In genomic region chr2:30236426-30237198, GRCm38 (mm10) we compare ENCODE assay signal across 8 mouse cellular contexts. TPM values are rescaled to one million over a fixed set of nuclear protein-coding genes. Genes with fewer than 3 reads are reported as not detected.
A peak's percentile ranks its signal among the peaks of the same experiment; 100 is the strongest.
DNase-seq lines count a peak whose midpoint lies in the region; ATAC-seq and TF ChIP-seq lines count a peak whose summit lies in the region.

No protein-coding gene starts in this region.

- peak overlapping the region; percentile 62 for H3K9ac ChIP-seq in heart, adult 2 months (ENCODE audit: low read depth, low read length)
- peak overlapping the region; percentile 90 for H3K9ac ChIP-seq in CH12.LX (ENCODE audit: insufficient read depth, low read depth)
- H3K9ac ChIP-seq in limb, embryonic 13.5 days, result peak overlapping the region; percentile 77
- peak overlapping the region; percentile 65 for H3K9ac ChIP-seq in stomach, postnatal 0 days (ENCODE audit: low read length)

- H3K9me3 ChIP-seq in CH12.LX (replicated peaks; ENCODE audit: low read length), result peaks cover 2% of the 10 kb centered on the region
- no peaks in the 10 kb centered on the region; the same call in 1 of the 2 replicates for H3K9me3 ChIP-seq in limb, embryonic 13.5 days
- H3K9me3 ChIP-seq in stomach, postnatal 0 days (ENCODE audit: control insufficient read depth, low read length), result no peaks in the 10 kb centered on the region

- TF ChIP-seq RAD21 in CH12.LX (IDR thresholded peaks at IDR 0.05; ENCODE audit: low read depth, low read length), result no peak

- 0 out of 2 replicates have a peak, but pooled peaks have one; percentile 0 for ATAC-seq in erythroid progenitor cell, adult 5-6 weeks (replicated peaks; ENCODE audit: low FRiP score, poor library complexity, severe bottlenecking)
- ATAC-seq in limb, embryonic 13.5 days (ENCODE audit: low FRiP score, low read depth), result no peak
- no peak for ATAC-seq in stomach, postnatal 0 days (ENCODE audit: low FRiP score, low TSS enrichment)

- peak overlapping the region; percentile 95 for H3K4me2 ChIP-seq in CH12.LX (ENCODE audit: insufficient read depth, low read depth, poor library complexity, severe bottlenecking)
- peak overlapping the region; percentile 86 for H3K4me2 ChIP-seq in limb, embryonic 13.5 days (replicated peaks)
- peak overlapping the region; percentile 68 for H3K4me2 ChIP-seq in stomach, postnatal 0 days (replicated peaks; ENCODE audit: low read depth)

- dilution Hi-C loops in CH12.LX (cut with MboI; ENCODE audit: extremely low pct_ligation_motif_present, extremely low pct_unique_long_range_greater_than_20kb, low sequenced_read_pairs), result no loop called here

- intact Hi-C loops in heart, adult 2 months (cut with DNase I), result loop anchor here (1.0 to 2.0 kb wide), 3 partner anchors 30 to 60 kb away; no protein-coding TSS in a partner anchor
- intact Hi-C loops in heart, postnatal 25 days (cut with DNase I), result loop anchor here (1.0 to 2.0 kb wide), 3 partner anchors 31 to 58 kb away; partner anchors contain the start of genes Kyat1 and Spout1

- in situ Hi-C loops in CH12.LX (cut with MboI; ENCODE audit: low pct_ligation_motif_present, low pct_unique_long_range_greater_than_20kb, low sequenced_read_pairs), result no loop called here

- peak overlapping the region; percentile 81 for H3K4me3 ChIP-seq in heart, adult 2 months
- H3K4me3 ChIP-seq in CH12.LX (replicated peaks in 1 of 3; ENCODE audit: low read depth in 2 of 3, low read length in 2 of 3, poor library complexity in 1 of 3), result peak overlapping the region; percentile 72 to 84 (median 82)
- peak overlapping the region; percentile 89 for H3K4me3 ChIP-seq in limb, embryonic 13.5 days
- H3K4me3 ChIP-seq in stomach, postnatal 0 days (ENCODE audit: low read depth, low read length), result peak overlapping the region; percentile 66

- H3K4me1 ChIP-seq in heart, adult 2 months (ENCODE audit: control insufficient read depth, insufficient read depth, low read length), result peaks cover 25% of the 10 kb centered on the region
- peaks cover 5 to 29% of the 10 kb centered on the region in 2 experiments; a peak in 3 of 4 replicates for H3K4me1 ChIP-seq in CH12.LX (ENCODE audit: control insufficient read depth in 1 of 2, insufficient read depth in 2 of 2)
- H3K4me1 ChIP-seq in limb, embryonic 13.5 days, result peaks cover 27% of the 10 kb centered on the region
- H3K4me1 ChIP-seq in stomach, postnatal 0 days (replicated peaks; ENCODE audit: control insufficient read depth, insufficient read depth), result peaks cover 6% of the 10 kb centered on the region

- H3K27me3 ChIP-seq in heart, adult 2 months (ENCODE audit: control insufficient read depth, insufficient read depth, low read length), result no peaks in the 10 kb centered on the region
- no peaks in the 10 kb centered on the region for H3K27me3 ChIP-seq in CH12.LX (replicated peaks)
- no peaks in the 10 kb centered on the region for H3K27me3 ChIP-seq in limb, embryonic 13.5 days
- no peaks in the 10 kb centered on the region for H3K27me3 ChIP-seq in stomach, postnatal 0 days (ENCODE audit: control insufficient read depth, insufficient read depth, low read length)

- TF ChIP-seq EP300 in heart, adult 2 months (IDR thresholded peaks at IDR 0.05; ENCODE audit: insufficient read depth, low read depth, low read length), result no peak
- TF ChIP-seq EP300 in CH12.LX (IDR thresholded peaks at IDR 0.05; ENCODE audit: low read length), result no peak
- no peak for TF ChIP-seq EP300 in stomach, postnatal 0 days (optimal IDR thresholded peaks at IDR 0.05)

- no peaks in the 10 kb centered on the region; the same call in 1 of the 2 replicates for H3K79me2 ChIP-seq in heart, adult 2 months (replicated peaks; ENCODE audit: control insufficient read depth, insufficient read depth, low read length)
- H3K79me2 ChIP-seq in CH12.LX (replicated peaks; ENCODE audit: control insufficient read depth, extremely low read depth, insufficient read depth, poor library complexity, severe bottlenecking), result no peaks in the 10 kb centered on the region

- peak in 1 of 2 experiments; percentile 21 for DNase-seq in heart, adult 2 months
- DNase-seq in heart, postnatal 25 days (ENCODE audit: low spot score), result no peak
- peak; percentile 48 for DNase-seq in CH12.LX (ENCODE audit: extremely low read depth)
- no peak for DNase-seq in stomach, postnatal 0 days (ENCODE audit: low spot score)
- no peak for DNase-seq in spleen, postnatal 10 days (ENCODE audit: low spot score in 2 of 2)
- DNase-seq in adrenal gland, adult 2 months, result no peak

- H3K36me3 ChIP-seq in heart, adult 2 months (ENCODE audit: control insufficient read depth, insufficient read depth, low read length), result peaks cover 14% of the 10 kb centered on the region
- peaks cover 9 to 22% of the 10 kb centered on the region in 2 experiments for H3K36me3 ChIP-seq in CH12.LX (replicated peaks in 1 of 2; ENCODE audit: control insufficient read depth in 1 of 2, insufficient read depth in 1 of 2, low read length in 1 of 2)
- peaks cover 20% of the 10 kb centered on the region for H3K36me3 ChIP-seq in limb, embryonic 13.5 days
- H3K36me3 ChIP-seq in stomach, postnatal 0 days (ENCODE audit: control insufficient read depth, insufficient read depth, low read length), result peaks cover 8% of the 10 kb centered on the region; the same call in 1 of the 2 replicates

- no peak for TF ChIP-seq POLR2A in heart, adult 2 months (IDR thresholded peaks at IDR 0.05; ENCODE audit: insufficient read depth, low read depth, low read length)
- TF ChIP-seq POLR2A in CH12.LX (IDR thresholded peaks at IDR 0.05; ENCODE audit: low read depth, low read length), result no peak

- 3% methylated on average over 18 of the region's 18 CpGs for WGBS in heart, adult 2 months
- 5% methylated on average over 18 of the region's 18 CpGs for WGBS in limb, embryonic 13.5 days
- 3% methylated on average over 18 of the region's 18 CpGs for WGBS in stomach, postnatal 0 days

- H3K27ac ChIP-seq in heart, adult 2 months, result peak overlapping the region; percentile 98
- H3K27ac ChIP-seq in CH12.LX (ENCODE audit: insufficient read depth, low read depth), result peak overlapping the region; percentile 71
- peak overlapping the region; percentile 89 for H3K27ac ChIP-seq in limb, embryonic 13.5 days
- H3K27ac ChIP-seq in stomach, postnatal 0 days (replicated peaks), result peak overlapping the region; percentile 90

- TF ChIP-seq CTCF in heart, adult 2 months (IDR thresholded peaks at IDR 0.05), result no peak
- TF ChIP-seq CTCF in CH12.LX (conservative IDR thresholded peaks at IDR 0.05 in 1 of 2, IDR thresholded peaks at IDR 0.05 in 1 of 2; ENCODE audit: low read depth in 2 of 2, low read length in 2 of 2), result no peak
- no peak for TF ChIP-seq CTCF in stomach, postnatal 0 days (IDR thresholded peaks at IDR 0.05; ENCODE audit: low read depth)

RNA-seq across cellular contexts. Expression of gene Lrrc8a, which starts 0.9 kb away (rescaled TPM):
- 10 to 100 TPM; 68.2 to 83.3 TPM for total RNA-seq in heart, adult 2 months (2021)
- polyA plus RNA-seq in heart, adult 2 months (2012; rRNA removed), result 46.4 and 49.1 TPM in 2 replicates
- total RNA-seq in heart, postnatal 25 days (2021), result 10 to 100 TPM; 58.2 to 66.7 TPM
- 2.8 and 3.1 TPM in 2 replicates for total RNA-seq in CH12.LX (2012; rRNA removed)
- total RNA-seq in CH12.LX (2014; rRNA removed), result 1.1 and 1.8 TPM in 2 replicates
- polyA plus RNA-seq in CH12.LX (2012; ENCODE audit: insufficient read length, low read depth), result 1.2 and 1.4 TPM in 2 replicates
- 9.6 and 11.9 TPM in 2 replicates for total RNA-seq in erythroid progenitor cell, adult 5-6 weeks (2015; ENCODE audit: low replicate concordance)
- 6.9 and 10.7 TPM in 2 replicates for total RNA-seq in erythroid progenitor cell, adult 5-6 weeks (2017; ENCODE audit: low replicate concordance)
- polyA plus RNA-seq in limb, embryonic 13.5 days (2015; fragmentation: Nextera tagmentation; extraction: Ambion mirVana), result 49.1 and 51.6 TPM in 2 replicates
- 30.3 and 31.7 TPM in 2 replicates for polyA plus RNA-seq in stomach, postnatal 0 days (2015; fragmentation: Nextera tagmentation; extraction: Ambion mirVana)
- total RNA-seq in adrenal gland, adult 2 months (2021), result 10 to 100 TPM; 59.3 to 65.7 TPM
- polyA plus RNA-seq in adrenal gland, adult 2 months (2012; rRNA removed), result 40.5 and 44.8 TPM in 2 replicates

RNA-seq across cellular contexts. Expression of gene Gm28035, which starts 3.8 kb away (rescaled TPM):
- total RNA-seq in heart, adult 2 months (2021), result 1 to 10 TPM; 4.6 to 6.0 TPM
- polyA plus RNA-seq in heart, adult 2 months (2012; rRNA removed), result 7.6 and 14.7 TPM in 2 replicates
- 1 to 10 TPM; 3.7 to 4.4 TPM for total RNA-seq in heart, postnatal 25 days (2021)
- total RNA-seq in CH12.LX (2012; rRNA removed), result 0.46 and 0.64 TPM in 2 replicates
- 0.27 TPM in 2 replicates for total RNA-seq in CH12.LX (2014; rRNA removed)
- polyA plus RNA-seq in CH12.LX (2012; ENCODE audit: insufficient read length, low read depth), result 0.35 and 0.36 TPM in 2 replicates
- not detected in 2 replicates for total RNA-seq in erythroid progenitor cell, adult 5-6 weeks (2015; ENCODE audit: low replicate concordance)
- 0.13 TPM in 1 of 2 replicates, not detected in the other for total RNA-seq in erythroid progenitor cell, adult 5-6 weeks (2017; ENCODE audit: low replicate concordance)
- 0.22 TPM in 1 of 2 replicates, not detected in the other for polyA plus RNA-seq in limb, embryonic 13.5 days (2015; fragmentation: Nextera tagmentation; extraction: Ambion mirVana)
- 0.05 and 0.11 TPM in 2 replicates for polyA plus RNA-seq in stomach, postnatal 0 days (2015; fragmentation: Nextera tagmentation; extraction: Ambion mirVana)
- total RNA-seq in adrenal gland, adult 2 months (2021), result 1 to 10 TPM in 1 of 2 experiments, under 1 TPM in 1; 0.97 to 1.9 TPM
- 14.0 and 15.0 TPM in 2 replicates for polyA plus RNA-seq in adrenal gland, adult 2 months (2012; rRNA removed)

RNA-seq across cellular contexts. Expression of gene Phyhd1, which starts 29.4 kb away (rescaled TPM):
- total RNA-seq in heart, adult 2 months (2021), result 100 to 1,000 TPM; 112 to 148 TPM
- 108 and 180 TPM in 2 replicates for polyA plus RNA-seq in heart, adult 2 months (2012; rRNA removed)
- total RNA-seq in heart, postnatal 25 days (2021), result 100 to 1,000 TPM in 1 of 2 experiments, 10 to 100 TPM in 1; 94.8 to 104 TPM
- total RNA-seq in CH12.LX (2012; rRNA removed) (3.1 and 8.9 TPM in 2 replicates), CH12.LX (2014; rRNA removed) (5.7 and 7.1 TPM in 2 replicates)
- polyA plus RNA-seq in CH12.LX (2012; ENCODE audit: insufficient read length, low read depth), result 9.7 and 11.5 TPM in 2 replicates
- total RNA-seq in erythroid progenitor cell, adult 5-6 weeks (2015; ENCODE audit: low replicate concordance), result 6.1 and 11.3 TPM in 2 replicates
- 2.8 and 9.6 TPM in 2 replicates for total RNA-seq in erythroid progenitor cell, adult 5-6 weeks (2017; ENCODE audit: low replicate concordance)
- polyA plus RNA-seq in limb, embryonic 13.5 days (2015; fragmentation: Nextera tagmentation; extraction: Ambion mirVana), result 4.1 and 4.5 TPM in 2 replicates
- 5.8 and 7.1 TPM in 2 replicates for polyA plus RNA-seq in stomach, postnatal 0 days (2015; fragmentation: Nextera tagmentation; extraction: Ambion mirVana)
- total RNA-seq in adrenal gland, adult 2 months (2021), result 10 to 100 TPM; 17.5 to 18.0 TPM
- polyA plus RNA-seq in adrenal gland, adult 2 months (2012; rRNA removed), result 8.5 and 18.3 TPM in 2 replicates

RNA-seq across cellular contexts. Expression of gene Kyat1, which starts 31.0 kb away (rescaled TPM):
- total RNA-seq in heart, adult 2 months (2021), result 10 to 100 TPM; 32.1 to 35.7 TPM
- polyA plus RNA-seq in heart, adult 2 months (2012; rRNA removed), result 57.5 and 68.6 TPM in 2 replicates
- 10 to 100 TPM; 43.1 to 44.0 TPM for total RNA-seq in heart, postnatal 25 days (2021)
- total RNA-seq in CH12.LX (2012; rRNA removed) (5.3 and 7.0 TPM in 2 replicates), CH12.LX (2014; rRNA removed) (5.0 and 5.5 TPM in 2 replicates)
- 5.2 and 5.4 TPM in 2 replicates for polyA plus RNA-seq in CH12.LX (2012; ENCODE audit: insufficient read length, low read depth)
- total RNA-seq in erythroid progenitor cell, adult 5-6 weeks (2015; ENCODE audit: low replicate concordance), result 3.2 TPM in 1 of 2 replicates, not detected in the other
- total RNA-seq in erythroid progenitor cell, adult 5-6 weeks (2017; ENCODE audit: low replicate concordance), result 1.8 and 2.3 TPM in 2 replicates
- polyA plus RNA-seq in limb, embryonic 13.5 days (2015; fragmentation: Nextera tagmentation; extraction: Ambion mirVana), result 7.8 and 8.1 TPM in 2 replicates
- polyA plus RNA-seq in stomach, postnatal 0 days (2015; fragmentation: Nextera tagmentation; extraction: Ambion mirVana), result 81.2 and 89.3 TPM in 2 replicates
- total RNA-seq in adrenal gland, adult 2 months (2021), result 10 to 100 TPM; 22.1 to 23.9 TPM
- 28.7 and 37.3 TPM in 2 replicates for polyA plus RNA-seq in adrenal gland, adult 2 months (2012; rRNA removed)

RNA-seq across cellular contexts. Expression of gene Gm28038, which starts 44.2 kb away (rescaled TPM):
- 1 to 10 TPM; 2.6 to 6.3 TPM for total RNA-seq in heart, adult 2 months (2021)
- polyA plus RNA-seq in heart, adult 2 months (2012; rRNA removed), result not detected in 2 replicates
- under 1 TPM in 1 of 2 experiments, not detected in 1; 0.91 TPM for total RNA-seq in heart, postnatal 25 days (2021)
- total RNA-seq in CH12.LX (2012; rRNA removed) (not detected in 2 replicates), CH12.LX (2014; rRNA removed) (not detected in 2 replicates)
- polyA plus RNA-seq in CH12.LX (2012; ENCODE audit: insufficient read length, low read depth), result 7.4 TPM in 1 of 2 replicates, not detected in the other
- total RNA-seq in erythroid progenitor cell, adult 5-6 weeks (2015; ENCODE audit: low replicate concordance), result not detected in 2 replicates
- total RNA-seq in erythroid progenitor cell, adult 5-6 weeks (2017; ENCODE audit: low replicate concordance), result not detected in 2 replicates
- polyA plus RNA-seq in limb, embryonic 13.5 days (2015; fragmentation: Nextera tagmentation; extraction: Ambion mirVana), result not detected in 2 replicates
- not detected in 2 replicates for polyA plus RNA-seq in stomach, postnatal 0 days (2015; fragmentation: Nextera tagmentation; extraction: Ambion mirVana)
- not detected for total RNA-seq in adrenal gland, adult 2 months (2021)
- polyA plus RNA-seq in adrenal gland, adult 2 months (2012; rRNA removed), result not detected in 2 replicates

Comparison
In these comparisons a context has a peak if more than half of its experiments do, and no peak if none do; other contexts are left out.
1. RNA of gene Lrrc8a, which starts 0.9 kb away (total RNA-seq): 68.2 to 83.3 TPM in heart, adult 2 months, 58.2 to 66.7 TPM in heart, postnatal 25 days and 59.3 to 65.7 TPM in adrenal gland, adult 2 months; 6.9 to 11.9 TPM in erythroid progenitor cell, adult 5-6 weeks and 1.1 to 3.1 TPM in CH12.LX; every median in the first group is over 4 times any median in the second.
2. RNA of gene Phyhd1, which starts 29.4 kb away (total RNA-seq): 112 to 148 TPM in heart, adult 2 months and 94.8 to 104 TPM in heart, postnatal 25 days; 17.5 to 18.0 TPM in adrenal gland, adult 2 months, 2.8 to 11.3 TPM in erythroid progenitor cell, adult 5-6 weeks and 3.1 to 8.9 TPM in CH12.LX; every median in the first group is over 4 times any median in the second.
3. Peak in every context shown above with its lines, with median percentiles within 50 percentile points of each other: H3K27ac ChIP-seq, H3K4me3 ChIP-seq, H3K9ac ChIP-seq and H3K4me2 ChIP-seq.